Mouse (Mus musculus): ENCODE results near the gene Trak1.
"Not testable (repeated sequence)": the region's sequence is repeated elsewhere in the genome, so short reads cannot be mapped to it uniquely, and the experiment has no call there.

The Trak1 gene

GRCm38 (mm10) chr9:121316621-121317405 is 19.5 kb downstream of the Trak1 start:
- in situ Hi-C loops (cut with MboI; ENCODE audit: low sequenced_read_pairs): no loop called here

DNA sequence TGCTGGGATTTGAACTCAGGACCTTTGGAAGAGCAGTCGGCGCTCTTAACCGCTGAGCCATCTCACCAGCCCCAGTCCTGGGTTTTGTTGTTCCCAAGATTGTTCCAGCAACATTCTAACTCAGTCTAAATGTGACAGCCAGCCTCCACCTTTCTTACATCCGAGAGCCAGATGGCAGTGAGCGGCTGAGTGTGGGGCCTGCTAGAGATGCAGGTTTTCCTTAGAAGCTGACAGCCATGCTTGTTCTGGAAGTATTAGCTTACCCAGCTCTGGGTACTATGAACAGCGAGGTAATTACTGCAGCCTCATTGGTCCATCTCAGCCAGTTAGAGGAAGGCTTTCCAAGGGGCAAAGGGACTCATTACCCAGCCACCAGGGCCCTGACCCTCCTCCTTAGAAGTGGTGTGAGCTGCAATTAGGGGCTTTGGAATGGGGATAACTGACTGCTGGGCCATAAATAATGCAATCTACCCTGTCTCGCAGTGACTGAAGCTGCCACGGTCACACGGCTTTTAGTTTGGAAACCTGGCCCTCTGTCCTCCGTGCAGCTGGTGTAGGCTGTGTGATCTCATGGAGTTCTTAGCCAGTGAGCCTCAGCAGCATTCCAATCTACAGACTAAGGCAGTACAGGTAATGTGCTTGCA is 22.1 kb downstream of the Trak1 start:
- in situ Hi-C loops (cut with MboI; ENCODE audit: low sequenced_read_pairs): no loop called here

GRCm38 (mm10) chr9:121320433-121320832 is 23.1 kb downstream of the Trak1 start:
- in situ Hi-C loops (cut with MboI; ENCODE audit: low sequenced_read_pairs): no loop called here

DNA sequence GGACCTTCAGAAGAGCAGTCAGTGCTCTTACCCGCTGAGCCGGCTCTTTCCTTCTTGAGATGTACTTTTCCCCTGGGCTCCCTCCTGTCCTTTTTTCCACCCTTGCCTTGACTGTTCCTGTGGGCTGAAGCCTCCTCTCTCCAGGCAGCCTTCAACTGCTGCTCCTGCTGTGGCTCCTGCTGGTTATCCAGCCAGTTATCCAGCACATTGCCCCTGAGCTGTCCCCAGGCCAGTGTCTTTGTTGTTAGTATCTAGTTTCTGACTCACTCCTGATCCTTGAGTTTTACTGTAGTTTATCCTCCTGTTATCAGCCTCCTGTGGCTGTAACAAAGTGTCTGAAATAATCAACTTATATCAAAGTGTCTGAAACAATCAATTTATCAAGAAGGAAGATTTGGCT is 23.8 kb downstream of the Trak1 start:
- in situ Hi-C loops (cut with MboI; ENCODE audit: low sequenced_read_pairs): no loop called here

GRCm38 (mm10) chr9:121322034-121322433 is 24.7 kb downstream of the Trak1 start:
- in situ Hi-C loops (cut with MboI; ENCODE audit: low sequenced_read_pairs): no loop called here

GRCm38 (mm10) chr9:121328342-121328741 is 31.0 kb downstream of the Trak1 start:
- in situ Hi-C loops (cut with MboI; ENCODE audit: low sequenced_read_pairs): not testable (repeated sequence)

DNA sequence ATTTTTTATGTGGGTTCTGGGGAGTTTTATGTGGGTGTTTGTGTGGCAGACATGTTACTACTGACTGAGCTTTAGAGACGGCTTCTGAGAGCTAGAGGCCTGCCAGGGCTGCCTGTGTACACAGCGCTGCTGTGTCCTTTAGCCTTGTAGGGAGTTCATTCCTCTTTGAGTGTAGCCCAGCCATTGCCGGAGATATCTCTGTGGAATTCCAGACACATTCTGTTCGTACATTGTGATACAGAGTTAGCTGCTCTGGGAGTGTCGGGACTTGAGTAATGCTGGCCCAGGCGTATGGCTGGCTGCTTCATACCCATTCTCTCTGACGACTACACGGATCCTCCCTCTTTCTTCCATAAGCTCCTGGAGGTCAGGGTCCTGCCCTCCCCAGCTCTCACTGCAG is 31.9 kb downstream of the Trak1 start:
- in situ Hi-C loops (cut with MboI; ENCODE audit: low sequenced_read_pairs): no loop called here

- in situ Hi-C loops (cut with MboI; ENCODE audit: low sequenced_read_pairs): no loop called here
Measured at GRCm38 (mm10) chr9:121330065-121330464, 32.8 kb downstream of the Trak1 start.

- in situ Hi-C loops (cut with MboI; ENCODE audit: low sequenced_read_pairs): no loop called here
Measured at GRCm38 (mm10) chr9:121331438-121331837, 34.1 kb downstream of the Trak1 start.

DNA sequence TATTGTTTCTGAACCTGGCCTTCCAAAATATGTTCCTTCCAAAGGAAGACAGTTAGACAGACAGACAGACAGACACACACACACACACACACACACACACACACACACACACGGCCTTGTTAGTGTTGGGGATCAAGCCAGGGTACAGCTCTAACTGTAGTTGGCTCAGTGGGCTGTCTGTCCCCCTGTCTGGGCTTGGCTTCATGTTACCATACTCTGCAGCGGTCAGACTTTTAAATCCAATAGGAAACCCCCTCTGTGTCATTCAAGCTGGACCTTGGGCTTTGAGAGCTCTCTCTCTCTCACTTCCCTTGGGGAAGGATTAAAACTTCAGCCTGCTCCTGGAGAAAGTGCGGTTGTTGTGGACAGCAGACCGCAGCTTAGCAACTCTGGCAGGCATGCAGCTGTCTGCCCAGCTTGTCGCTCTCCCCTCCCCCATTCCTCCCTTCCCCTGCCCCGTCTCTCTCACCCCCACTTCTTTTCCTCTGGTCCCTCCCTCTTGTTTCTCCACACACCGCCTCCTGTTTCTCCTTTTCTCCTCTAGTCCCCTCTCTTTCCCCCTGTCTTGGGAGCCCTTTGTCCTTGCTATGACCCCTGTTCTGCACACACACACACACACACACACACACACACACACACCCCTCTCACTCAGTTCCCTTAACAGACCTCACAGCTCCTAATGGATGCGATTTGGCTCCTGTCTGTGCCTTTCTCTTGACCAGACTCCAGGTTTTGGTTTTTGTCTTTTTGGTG is 34.8 kb downstream of the Trak1 start:
- in situ Hi-C loops (cut with MboI; ENCODE audit: low sequenced_read_pairs): no loop called here

- in situ Hi-C loops (cut with MboI; ENCODE audit: low sequenced_read_pairs): no loop called here
Measured at GRCm38 (mm10) chr9:121333559-121333958, 36.3 kb downstream of the Trak1 start.

DNA sequence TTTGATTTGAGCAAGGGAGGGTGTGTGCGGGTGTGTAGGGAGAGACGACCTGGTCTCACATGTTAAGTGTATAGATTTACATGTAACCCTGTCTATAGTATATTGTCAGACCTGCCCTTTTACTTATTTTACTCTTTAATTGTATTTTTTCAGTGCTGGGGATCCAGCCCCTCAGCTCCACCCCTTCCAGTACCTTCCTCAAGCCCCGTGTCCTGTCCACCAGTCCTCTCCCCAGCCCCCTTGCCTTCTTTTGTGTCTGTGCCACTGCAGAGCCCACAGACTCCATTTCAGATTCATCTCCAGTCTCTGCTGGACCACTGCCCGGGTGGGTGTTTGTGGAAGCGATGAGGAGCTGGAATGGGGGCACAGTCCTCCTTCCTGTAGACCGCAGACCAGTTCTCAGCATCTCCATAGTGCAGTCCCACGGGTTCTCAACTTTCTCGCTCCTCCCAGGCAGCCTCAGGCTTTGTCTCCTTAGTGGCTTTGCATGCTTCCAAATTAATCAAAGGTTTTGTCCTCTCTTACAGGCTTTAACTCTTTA is 37.1 kb downstream of the Trak1 start:
- in situ Hi-C loops (cut with MboI; ENCODE audit: low sequenced_read_pairs): no loop called here

- in situ Hi-C loops (cut with MboI; ENCODE audit: low sequenced_read_pairs): no loop called here
Measured at GRCm38 (mm10) chr9:121335568-121335967, 38.3 kb downstream of the Trak1 start.

- in situ Hi-C loops (cut with MboI; ENCODE audit: low sequenced_read_pairs): no loop called here
Measured at GRCm38 (mm10) chr9:121336324-121336946, 39.1 kb downstream of the Trak1 start.

DNA sequence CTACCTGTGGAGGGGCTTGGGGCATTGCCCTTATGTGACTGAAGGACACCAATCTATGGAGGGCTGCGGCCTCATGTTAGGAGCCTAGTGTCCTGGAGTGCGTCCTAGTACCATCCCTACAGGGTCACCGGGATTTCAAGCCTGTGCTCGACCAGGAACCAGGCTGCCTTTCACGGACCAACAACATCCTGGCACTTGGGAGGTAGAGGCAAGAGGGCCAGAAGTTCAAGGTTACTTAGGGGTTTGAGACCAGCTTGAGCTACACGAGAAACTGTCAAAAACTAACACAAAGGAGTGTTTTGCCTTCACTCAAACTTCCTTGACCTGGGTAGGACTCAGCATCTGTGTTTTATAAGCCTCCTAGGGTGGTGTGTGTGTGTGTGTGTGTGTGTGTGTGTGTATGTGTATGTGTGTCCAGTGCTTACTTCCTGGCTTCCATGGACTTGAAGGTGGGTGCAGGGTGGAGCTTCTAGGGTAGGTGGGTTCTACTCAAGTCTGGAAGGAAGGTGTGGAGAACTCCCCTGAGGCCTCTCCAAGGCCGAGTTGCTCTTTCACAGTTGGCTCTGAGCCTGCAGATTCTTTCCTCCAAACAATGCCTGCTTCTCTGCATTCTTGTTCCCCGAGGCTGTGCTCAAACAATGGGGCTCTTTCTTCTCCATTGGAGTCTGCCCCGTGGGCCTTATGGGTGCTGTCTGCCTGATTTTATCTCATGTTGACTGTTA is 40.1 kb downstream of the Trak1 start:
- in situ Hi-C loops (cut with MboI; ENCODE audit: low sequenced_read_pairs): no loop called here

- in situ Hi-C loops (cut with MboI; ENCODE audit: low sequenced_read_pairs): no loop called here
Measured at GRCm38 (mm10) chr9:121337938-121338289, 40.6 kb downstream of the Trak1 start.

DNA sequence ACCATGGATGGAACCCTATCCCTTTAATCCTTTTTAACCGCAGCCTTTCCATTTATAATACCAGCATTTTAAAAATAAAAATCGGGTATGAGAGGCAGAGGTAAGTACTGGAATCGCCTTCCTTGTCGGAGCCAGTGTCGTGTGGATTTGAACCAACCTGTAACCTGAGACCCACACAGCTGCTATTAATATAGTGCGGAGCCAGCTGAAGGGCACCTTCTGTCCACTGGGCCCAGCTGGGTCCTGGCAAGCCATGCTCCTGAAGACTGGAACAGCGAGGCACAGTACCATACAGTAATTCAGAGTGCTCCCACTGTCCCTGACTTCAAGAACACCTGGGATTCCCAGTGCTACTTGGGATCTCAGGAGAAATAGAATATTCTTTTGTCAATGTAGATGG is 44.5 kb downstream of the Trak1 start:
- in situ Hi-C loops (cut with MboI; ENCODE audit: low sequenced_read_pairs): no loop called here

DNA sequence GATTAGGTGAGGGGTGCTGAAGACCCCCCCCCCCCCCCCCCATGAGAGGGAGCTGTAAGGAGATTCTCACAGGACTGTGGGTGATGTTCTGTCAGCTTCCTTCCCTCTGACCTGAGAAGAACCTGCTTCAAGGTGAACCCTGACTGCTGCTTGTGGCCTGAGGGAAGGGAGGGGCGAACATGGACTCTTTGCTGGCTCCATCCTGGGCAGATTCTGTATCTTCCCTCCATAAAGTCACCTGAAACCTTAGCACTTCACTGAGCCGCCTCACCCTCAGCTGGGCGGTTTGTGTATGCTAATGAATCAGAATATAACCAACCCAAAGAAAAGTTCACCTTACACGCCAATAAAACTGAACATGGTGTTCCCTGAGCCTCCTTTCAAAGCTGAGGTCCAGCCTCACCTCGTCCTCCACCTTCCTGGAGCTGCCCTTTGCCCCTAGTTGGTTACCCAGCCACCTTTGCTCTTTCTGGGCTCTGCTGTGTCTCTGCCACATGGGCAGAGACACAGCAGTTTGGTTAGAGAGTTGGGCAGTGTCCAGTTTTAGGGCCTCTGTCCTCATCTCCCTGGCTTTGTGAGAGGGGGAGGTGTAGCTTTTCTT is 45.3 kb downstream of the Trak1 start:
- in situ Hi-C loops (cut with MboI; ENCODE audit: low sequenced_read_pairs): no loop called here

- in situ Hi-C loops (cut with MboI; ENCODE audit: low sequenced_read_pairs): no loop called here
Measured at GRCm38 (mm10) chr9:121343122-121343876, 46.0 kb downstream of the Trak1 start.
